Mouse (Mus musculus): ENCODE measurements around the gene Phkg2. TPM values are rescaled to one million over a fixed set of nuclear protein-coding genes. Genes with fewer than 3 reads are reported as not detected.

The Phkg2 gene
- 34.0 and 40.5 TPM in 2 replicates for polyA plus RNA-seq (2015; fragmentation: Nextera tagmentation; extraction: Ambion mirVana)

- peak within 1 kb of the TSS; percentile 67 for H3K27ac ChIP-seq
- H3K9ac ChIP-seq: peak within 1 kb of the TSS; percentile 76
- ATAC-seq (ENCODE audit: borderline replicate concordance, extremely low read depth, low FRiP score, low TSS enrichment): peak; percentile 99
- H3K27me3 ChIP-seq: no peaks in the 10 kb centered on the region
- H3K9me3 ChIP-seq: no peaks in the 10 kb centered on the region
- peak within 1 kb of the TSS; percentile 92 for H3K4me2 ChIP-seq
- under 1% methylated on average over 17 of the region's 17 CpGs for WGBS
- peak within 1 kb of the TSS; percentile 84 for H3K4me3 ChIP-seq
- H3K36me3 ChIP-seq: peaks cover 18% of the 10 kb centered on the region
- peaks cover 13% of the 10 kb centered on the region for H3K4me1 ChIP-seq
These were observed at the start of gene Phkg2 for GRCm38 (mm10) chr7:127572895-127573471. Gene Phkg2, plus strand, starts transcription at chr7:127573340.

- Histone ChIP-seq H3K9ac (no peak overlapping the region), H3K36me3 (peaks cover 91% of the 10 kb centered on the region), H3K4me3 (no peak overlapping the region), H3K9me3 (no peaks in the 10 kb centered on the region), H3K27me3 (no peaks in the 10 kb centered on the region), H3K4me2 (no peak overlapping the region), H3K27ac (no peak overlapping the region), H3K4me1 (no peaks in the 10 kb centered on the region)
- ATAC-seq (ENCODE audit: borderline replicate concordance, extremely low read depth, low FRiP score, low TSS enrichment): no peak
- WGBS: 90% methylated on average over 3 of the region's 3 CpGs
These were observed 31.5 kb upstream of the Phkg2 start for GRCm38 (mm10) chr7:127541671-127542070.

- H3K4me2 ChIP-seq: no peak overlapping the region
- H3K9me3 ChIP-seq: no peaks in the 10 kb centered on the region
- no peak overlapping the region for H3K27ac ChIP-seq
- H3K4me1 ChIP-seq: no peaks in the 10 kb centered on the region
- no peak overlapping the region for H3K9ac ChIP-seq
- ATAC-seq (ENCODE audit: borderline replicate concordance, extremely low read depth, low FRiP score, low TSS enrichment): no peak
- H3K27me3 ChIP-seq: no peaks in the 10 kb centered on the region
- no peak overlapping the region for H3K4me3 ChIP-seq
- H3K36me3 ChIP-seq: peaks cover 80% of the 10 kb centered on the region
- WGBS: 83% methylated on average over 15 of the region's 15 CpGs
These were observed 23.9 kb upstream of the Phkg2 start for GRCm38 (mm10) chr7:127549116-127549835.

- ATAC-seq (ENCODE audit: borderline replicate concordance, extremely low read depth, low FRiP score, low TSS enrichment): no peak
- peaks cover 82% of the 10 kb centered on the region for H3K36me3 ChIP-seq
- 91% methylated on average over 8 of the region's 8 CpGs for WGBS
- no peak overlapping the region for H3K9ac ChIP-seq
- H3K4me2 ChIP-seq: no peak overlapping the region
- no peaks in the 10 kb centered on the region for H3K27me3 ChIP-seq
- H3K4me3 ChIP-seq: no peak overlapping the region
- no peaks in the 10 kb centered on the region for H3K9me3 ChIP-seq
- H3K27ac ChIP-seq: no peak overlapping the region
- H3K4me1 ChIP-seq: no peaks in the 10 kb centered on the region
These were observed 21.6 kb upstream of the Phkg2 start for GRCm38 (mm10) chr7:127551558-127551957.

- ATAC-seq (ENCODE audit: borderline replicate concordance, extremely low read depth, low FRiP score, low TSS enrichment): no peak
- peaks cover 81% of the 10 kb centered on the region for H3K36me3 ChIP-seq
These were observed 12.6 kb upstream of the Phkg2 start for GRCm38 (mm10) chr7:127560580-127560979.

GRCm38 (mm10) chr7:127561340-127561858, 11.7 kb upstream of the Phkg2 start, which contains the start of gene Tmem265:
Gene Tmem265, plus strand, starts transcription at chr7:127561390.
- H3K9me3 ChIP-seq: no peaks in the 10 kb centered on the region
- WGBS: 80% methylated on average over 5 of the region's 5 CpGs
- H3K27ac ChIP-seq: no peak within 1 kb of the TSS
- peaks cover 79% of the 10 kb centered on the region for H3K36me3 ChIP-seq
- ATAC-seq (ENCODE audit: borderline replicate concordance, extremely low read depth, low FRiP score, low TSS enrichment): no peak
- no peak within 1 kb of the TSS for H3K9ac ChIP-seq
- 0 out of 2 replicates have a peak, but pooled peaks cover 8% of the 10 kb centered on the region for H3K4me1 ChIP-seq
- no peak within 1 kb of the TSS for H3K4me3 ChIP-seq
- no peak within 1 kb of the TSS for H3K4me2 ChIP-seq
- no peaks in the 10 kb centered on the region for H3K27me3 ChIP-seq

More at GRCm38 (mm10) chr7:127560580-127560979, 12.6 kb upstream of the Phkg2 start:
- H3K4me3 ChIP-seq: no peak overlapping the region
- no peak overlapping the region for H3K4me2 ChIP-seq
- H3K27me3 ChIP-seq: no peaks in the 10 kb centered on the region
- 0 out of 2 replicates have a peak, but pooled peaks cover 8% of the 10 kb centered on the region for H3K4me1 ChIP-seq
- no peak overlapping the region for H3K9ac ChIP-seq
- H3K27ac ChIP-seq: no peak overlapping the region
- H3K9me3 ChIP-seq: no peaks in the 10 kb centered on the region
- 92% methylated on average over 11 of the region's 11 CpGs for WGBS

GRCm38 (mm10) chr7:127564381-127565150, 8.6 kb upstream of the Phkg2 start:
- H3K27ac ChIP-seq: no peak overlapping the region
- H3K4me1 ChIP-seq: 0 out of 2 replicates have a peak, but pooled peaks cover 8% of the 10 kb centered on the region
- H3K9ac ChIP-seq: no peak overlapping the region
- 64% methylated on average over 6 of the region's 6 CpGs for WGBS
- H3K4me3 ChIP-seq: no peak overlapping the region
- no peaks in the 10 kb centered on the region for H3K9me3 ChIP-seq
- peaks cover 59% of the 10 kb centered on the region for H3K36me3 ChIP-seq
- H3K27me3 ChIP-seq: no peaks in the 10 kb centered on the region
- no peak overlapping the region for H3K4me2 ChIP-seq
- no peak for ATAC-seq (ENCODE audit: borderline replicate concordance, extremely low read depth, low FRiP score, low TSS enrichment)

GRCm38 (mm10) chr7:127573503-127574008, 416 bp downstream of the Phkg2 start:
- H3K4me3 ChIP-seq: peak overlapping the region; percentile 84
- peak overlapping the region; percentile 76 for H3K9ac ChIP-seq
- H3K36me3 ChIP-seq: peaks cover 24% of the 10 kb centered on the region
- WGBS: 2% methylated on average over 27 of the region's 28 CpGs
- no peaks in the 10 kb centered on the region for H3K9me3 ChIP-seq
- no peak; the same call in 1 of the 2 replicates for ATAC-seq (ENCODE audit: borderline replicate concordance, extremely low read depth, low FRiP score, low TSS enrichment)
- H3K27me3 ChIP-seq: no peaks in the 10 kb centered on the region
- peak overlapping the region; percentile 92 for H3K4me2 ChIP-seq
- peak overlapping the region; percentile 56 for H3K27ac ChIP-seq
- H3K4me1 ChIP-seq: peaks cover 13% of the 10 kb centered on the region

- ATAC-seq (ENCODE audit: borderline replicate concordance, extremely low read depth, low FRiP score, low TSS enrichment): no peak
- no peaks in the 10 kb centered on the region for H3K9me3 ChIP-seq
- H3K4me1 ChIP-seq: peaks cover 13% of the 10 kb centered on the region
- H3K4me2 ChIP-seq: peak overlapping the region; percentile 92
- peaks cover 25% of the 10 kb centered on the region for H3K36me3 ChIP-seq
- peak overlapping the region; percentile 76 for H3K9ac ChIP-seq
- 17% methylated on average over 7 of the region's 7 CpGs for WGBS
- H3K4me3 ChIP-seq: peak overlapping the region; percentile 84
- H3K27me3 ChIP-seq: no peaks in the 10 kb centered on the region
- peak overlapping the region; percentile 56; the same call in 1 of the 2 replicates for H3K27ac ChIP-seq
These were observed 975 bp downstream of the Phkg2 start for GRCm38 (mm10) chr7:127574115-127574514.

GRCm38 (mm10) chr7:127583260-127583659, 10.1 kb downstream of the Phkg2 start:
- Histone ChIP-seq H3K9me3 (no peaks in the 10 kb centered on the region), H3K4me1 (peaks cover 9% of the 10 kb centered on the region), H3K9ac (no peak overlapping the region), H3K27ac (no peak overlapping the region), H3K4me3 (no peak overlapping the region), H3K36me3 (peaks cover 57% of the 10 kb centered on the region), H3K27me3 (no peaks in the 10 kb centered on the region), H3K4me2 (no peak overlapping the region)
- ATAC-seq (ENCODE audit: borderline replicate concordance, extremely low read depth, low FRiP score, low TSS enrichment): no peak
- 94% methylated on average over 6 of the region's 6 CpGs for WGBS

GRCm38 (mm10) chr7:127585031-127585430, 11.9 kb downstream of the Phkg2 start:
- Histone ChIP-seq H3K9ac (no peak overlapping the region), H3K4me3 (no peak overlapping the region), H3K9me3 (no peaks in the 10 kb centered on the region), H3K4me1 (peaks cover 17% of the 10 kb centered on the region), H3K4me2 (no peak overlapping the region), H3K27me3 (no peaks in the 10 kb centered on the region), H3K36me3 (peaks cover 47% of the 10 kb centered on the region), H3K27ac (no peak overlapping the region)
- WGBS: 81% methylated on average over 7 of the region's 7 CpGs
- ATAC-seq (ENCODE audit: borderline replicate concordance, extremely low read depth, low FRiP score, low TSS enrichment): no peak
